Mouse (Mus musculus) heart, adult 18-20 months (tissue): Measurements from ENCODE around the gene Cbr2. TPM values are rescaled to one million over a fixed set of nuclear protein-coding genes. Genes with fewer than 3 reads are reported as not detected.
A peak's percentile ranks its signal among the peaks of the same experiment; 100 is the strongest.
"Not testable (repeated sequence)": the region's sequence is repeated elsewhere in the genome, so short reads cannot be mapped to it uniquely, and the experiment has no call there.

ENCODE experiments used
- DNase-seq, 2 experiments: peaks; one replicate each; pipeline ENCODE4 v3.0.0; 2021 to 2022; ENCODE audit warnings: mixed read lengths in 1 of 2
- long read RNA-seq, 2 experiments: library from polyadenylated mRNA; stranded (forward); transcript quantifications; one replicate each; pipeline ENCODE4 v2.0.0; 2021
- total RNA-seq, 2 experiments: library from RNA; stranded (reverse); gene quantifications; 2 replicates each; pipeline ENCODE4 v1.2.3; 2021

Gene Cbr2
- 10 to 100 TPM; 20.9 to 82.2 TPM for total RNA-seq
- long read RNA-seq, experiment 1, transcript Cbr2-201 (8 exons, 1,110 nt): major isoform, 6 of 9 reads
- long read RNA-seq, experiment 1, partial matches to known transcripts: 0 of 9 reads
- long read RNA-seq, experiment 1, other reads (novel, unspliced or antisense): 3 of 9 reads
- long read RNA-seq, experiment 2, transcript Cbr2-201 (8 exons, 1,110 nt): major isoform, 15 of 23 reads
- long read RNA-seq, experiment 2, partial matches to known transcripts: 2 of 23 reads
- long read RNA-seq, experiment 2, other reads (novel, unspliced or antisense): 2 of 23 reads

GRCm38 (mm10) chr11:120731858-120732680 lies at the start of gene Cbr2:
TSS of gene Cbr2 (minus strand) at chr11:120732114.
- peak; percentile 72 to 80 for DNase-seq

GRCm38 (mm10) chr11:120781361-120781760 lies 49.4 kb upstream of the Cbr2 start:
- not testable (repeated sequence) for DNase-seq

- no peak for DNase-seq
These were observed 48.0 kb upstream of the Cbr2 start for GRCm38 (mm10) chr11:120779876-120780275.

GRCm38 (mm10) chr11:120777123-120777522 lies 45.2 kb upstream of the Cbr2 start:
- DNase-seq: no peak

GRCm38 (mm10) chr11:120775774-120776469 lies 44.0 kb upstream of the Cbr2 start:
- DNase-seq: peak; percentile 92 to 98

GRCm38 (mm10) chr11:120773463-120774190 lies 41.7 kb upstream of the Cbr2 start:
- DNase-seq: no peak

GRCm38 (mm10) chr11:120772749-120773148 lies 40.8 kb upstream of the Cbr2 start:
- no peak for DNase-seq

- no peak for DNase-seq
These were observed 36.3 kb upstream of the Cbr2 start for GRCm38 (mm10) chr11:120768206-120768605.

- not testable (repeated sequence) for DNase-seq
These were observed 35.1 kb upstream of the Cbr2 start for GRCm38 (mm10) chr11:120767023-120767422.

- not testable (repeated sequence) for DNase-seq
These were observed 31.4 kb upstream of the Cbr2 start for GRCm38 (mm10) chr11:120763121-120763999.

GRCm38 (mm10) chr11:120762672-120763041 lies 30.7 kb upstream of the Cbr2 start, which contains the start of gene Hmga1b:
TSS of gene Hmga1b (plus strand) at chr11:120762794.
- not testable (repeated sequence) for DNase-seq

- no peak for DNase-seq
These were observed 30.1 kb upstream of the Cbr2 start for GRCm38 (mm10) chr11:120761811-120762671.

- DNase-seq: no peak
These were observed 28.3 kb upstream of the Cbr2 start for GRCm38 (mm10) chr11:120760236-120760635.

- DNase-seq: no peak
These were observed 19.7 kb upstream of the Cbr2 start for GRCm38 (mm10) chr11:120751606-120752005.

- DNase-seq: peak in 1 of 2 experiments; percentile 49
These were observed 17.5 kb upstream of the Cbr2 start for GRCm38 (mm10) chr11:120749430-120749829.

GRCm38 (mm10) chr11:120747974-120748373 lies 16.1 kb upstream of the Cbr2 start:
- DNase-seq: peak in 1 of 2 experiments; percentile 52

GRCm38 (mm10) chr11:120744121-120744701 lies 12.3 kb upstream of the Cbr2 start:
- DNase-seq: no peak

GRCm38 (mm10) chr11:120740981-120741380 lies 9.1 kb upstream of the Cbr2 start:
- DNase-seq: no peak

GRCm38 (mm10) chr11:120736424-120736823 lies 4.5 kb upstream of the Cbr2 start:
- no peak for DNase-seq
